Mouse (Mus musculus): ENCODE measurements around the gene Gnb1.

Gnb1 gene

GRCm38 (mm10) chr4:155602753-155603152 is 111.6 kb downstream of the Gnb1 start:
- TF ChIP-seq GATA4 (IDR thresholded peaks at IDR 0.05; ENCODE audit: insufficient replicate concordance, low read length) = no peak

GRCm38 (mm10) chr4:155603801-155604200 is 112.6 kb downstream of the Gnb1 start:
- TF ChIP-seq GATA4 (IDR thresholded peaks at IDR 0.05; ENCODE audit: insufficient replicate concordance, low read length) = no peak

DNA sequence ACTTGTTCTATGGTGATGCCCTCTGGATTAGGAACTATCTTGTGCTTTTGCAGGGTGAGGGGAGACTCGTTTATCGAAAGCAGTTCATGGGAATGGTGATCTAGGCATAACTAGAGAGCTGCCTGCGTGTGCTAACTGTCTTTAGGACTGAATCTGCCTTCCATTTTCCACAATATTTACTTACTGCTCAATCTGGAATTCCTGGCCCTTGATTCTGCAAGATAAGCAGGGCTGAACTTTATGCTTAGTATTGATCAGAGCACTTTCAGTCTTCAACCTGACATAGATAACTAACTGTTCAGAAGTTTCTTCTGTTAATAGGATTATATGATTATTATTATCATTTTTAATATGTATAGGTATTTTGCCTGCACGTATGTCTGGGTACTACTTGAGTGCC is 114.0 kb downstream of the Gnb1 start:
- TF ChIP-seq GATA4 (IDR thresholded peaks at IDR 0.05; ENCODE audit: insufficient replicate concordance, low read length) = peak; percentile 95

GRCm38 (mm10) chr4:155606825-155607224 is 115.7 kb downstream of the Gnb1 start:
- no peak for TF ChIP-seq GATA4 (IDR thresholded peaks at IDR 0.05; ENCODE audit: insufficient replicate concordance, low read length)
